24 mouse cellular contexts compared by ENCODE assay signal in genomic region chr12:111555357-111555756, GRCm38 (mm10). TPM values are rescaled to one million over a fixed set of nuclear protein-coding genes. Genes with fewer than 3 reads are reported as not detected.
DNase-seq lines count a peak whose midpoint lies in the region; ATAC-seq and TF ChIP-seq lines count a peak whose summit lies in the region.
"Had no signal": no experiment of that assay in that cellular context is flagged by ENCODE, and none has a peak within 500 bp of the region (broad histone marks: within the 10 kb centered on the region; RNA-seq: fewer than 3 reads in every experiment).

No protein-coding gene starts in this region.

- no peaks in the 10 kb centered on the region for H3K36me3 ChIP-seq in forebrain, postnatal 0 days (ENCODE audit: insufficient read depth)
- H3K36me3 ChIP-seq: embryonic facial prominence, embryonic 13.5 days; embryonic facial prominence, embryonic 15.5 days; forebrain, embryonic 10.5 days; forebrain, embryonic 12.5 days had no signal

- no peak overlapping the region for H3K27ac ChIP-seq in forebrain, postnatal 0 days (ENCODE audit: low read depth, low read length)
- H3K27ac ChIP-seq: embryonic facial prominence, embryonic 13.5 days; embryonic facial prominence, embryonic 15.5 days; forebrain, embryonic 10.5 days; forebrain, embryonic 12.5 days had no signal

- no peak overlapping the region for H3K9ac ChIP-seq in forebrain, postnatal 0 days
- H3K9ac ChIP-seq: embryonic facial prominence, embryonic 13.5 days; embryonic facial prominence, embryonic 15.5 days; forebrain, embryonic 12.5 days had no signal

- peak; percentile 52 for DNase-seq in ES-CJ7 (ENCODE audit: low read depth, low spot score)
- peak; percentile 55 for DNase-seq in R1 (ENCODE audit: low read depth, low spot score)
- DNase-seq in forebrain, postnatal 0 days, result no peak
- DNase-seq in urinary bladder, postnatal 4 days (ENCODE audit: low spot score in 2 of 2), result no peak
- DNase-seq in layer of hippocampus, postnatal 10 days (ENCODE audit: low spot score in 2 of 2), result no peak
- DNase-seq: adrenal gland, adult 2 months; adrenal gland, postnatal 10 days; adrenal gland, postnatal 25 days; cerebellum, adult 11 months; cerebellum, adult 18-20 months; cerebellum, adult 8-10 months; cerebellum, adult 9-11 months; cerebellum, postnatal 14 days; cerebellum, postnatal 36 days; embryo, embryonic 11 days had no signal

- H3K9me3 ChIP-seq in forebrain, postnatal 0 days (ENCODE audit: low read length), result no peaks in the 10 kb centered on the region
- H3K9me3 ChIP-seq: embryonic facial prominence, embryonic 13.5 days; embryonic facial prominence, embryonic 15.5 days; forebrain, embryonic 10.5 days; forebrain, embryonic 12.5 days; G1E had no signal

- 77% methylated on average over 4 of the region's 4 CpGs for WGBS in forebrain, postnatal 0 days

- no peaks in the 10 kb centered on the region for H3K27me3 ChIP-seq in forebrain, postnatal 0 days (ENCODE audit: insufficient read depth, low read length)
- H3K27me3 ChIP-seq: embryonic facial prominence, embryonic 13.5 days; embryonic facial prominence, embryonic 15.5 days; forebrain, embryonic 12.5 days; Patski had no signal

- no peak for ATAC-seq in forebrain, postnatal 0 days
- ATAC-seq: forebrain, embryonic 14.5 days; forebrain, embryonic 16.5 days; Patski had no signal

- H3K4me2 ChIP-seq in forebrain, postnatal 0 days (ENCODE audit: low read depth), result no peak overlapping the region
- H3K4me2 ChIP-seq: embryonic facial prominence, embryonic 13.5 days; embryonic facial prominence, embryonic 15.5 days; forebrain, embryonic 12.5 days had no signal

- TF ChIP-seq CTCF in forebrain, postnatal 0 days (IDR thresholded peaks at IDR 0.05; ENCODE audit: low read depth), result no peak

- no peak overlapping the region for H3K4me3 ChIP-seq in forebrain, postnatal 0 days (ENCODE audit: low read depth, low read length)
- H3K4me3 ChIP-seq: embryonic facial prominence, embryonic 13.5 days; embryonic facial prominence, embryonic 15.5 days; erythroblast, embryonic 14.5 days; forebrain, embryonic 10.5 days; forebrain, embryonic 12.5 days had no signal

- peaks cover 1% of the 10 kb centered on the region; the same call in 1 of the 2 replicates for H3K4me1 ChIP-seq in forebrain, postnatal 0 days (ENCODE audit: insufficient read depth)
- H3K4me1 ChIP-seq: embryonic facial prominence, embryonic 13.5 days; forebrain, embryonic 12.5 days had no signal

RNA-seq across cellular contexts. Expression of gene Eif5, which starts 17.5 kb away (rescaled TPM):
- 273 and 366 TPM in 2 replicates for total RNA-seq in forebrain, postnatal 0 days (2014; rRNA removed)
- 580 and 648 TPM in 2 replicates for polyA plus RNA-seq in forebrain, postnatal 0 days (2015; fragmentation: Nextera tagmentation; extraction: Ambion mirVana)
- 100 to 1,000 TPM; 260 to 272 TPM for total RNA-seq in layer of hippocampus, postnatal 10 days (2021)

RNA-seq across cellular contexts. Expression of gene Mark3, which starts 19.0 kb away (rescaled TPM):
- 172 and 182 TPM in 2 replicates for total RNA-seq in forebrain, postnatal 0 days (2014; rRNA removed)
- 36.9 and 42.4 TPM in 2 replicates for polyA plus RNA-seq in forebrain, postnatal 0 days (2015; fragmentation: Nextera tagmentation; extraction: Ambion mirVana)
- 100 to 1,000 TPM; 139 to 153 TPM for total RNA-seq in layer of hippocampus, postnatal 10 days (2021)

Comparison
In these comparisons a context has a peak if more than half of its experiments do, and no peak if none do; other contexts are left out.
1. DNase-seq: peak in ES-CJ7 (single experiment) and R1 (single experiment); none in forebrain, postnatal 0 days (single experiment), urinary bladder, postnatal 4 days (0 of 2) and layer of hippocampus, postnatal 10 days (0 of 2).